Mouse (Mus musculus) layer of hippocampus, adult 2 months (tissue): ENCODE data around the gene Ldlrap1. TPM values are rescaled to one million over a fixed set of nuclear protein-coding genes. Genes with fewer than 3 reads are reported as not detected.

ENCODE experiments used
- DNase-seq, 2 experiments: peaks; one replicate each; pipeline ENCODE4 v3.0.0; 2022; ENCODE audit warnings: low spot score in 2 of 2
- H3K27ac ChIP-seq: fragments of 200-600 bp; 2 replicates; pipeline ENCODE4 v1.8.1; 2022
- H3K4me3 ChIP-seq: fragments of 200-600 bp; 2 replicates; pipeline ENCODE4 v1.8.1; 2022; ENCODE audit warnings: mild to moderate bottlenecking
- CTCF ChIP-seq: fragments of 200-600 bp; conservative IDR thresholded peaks from 2 replicates; pipeline ENCODE4 v1.8.1; 2022; ENCODE audit warnings: antibody characterized with exemption, mild to moderate bottlenecking, moderate library complexity
- total RNA-seq, 2 experiments: library from RNA; stranded (reverse); gene quantifications; 2 replicates each; pipeline ENCODE4 v1.2.3; 2021

Gene Ldlrap1
- total RNA-seq, 2 experiments from 2014 or later = 2.0 to 3.0 TPM

GRCm38 (mm10) chr4:134753516-134754261 lies 14.1 kb downstream of the Ldlrap1 start:
- no peak for TF ChIP-seq CTCF
- DNase-seq = no peak
- Histone ChIP-seq H3K27ac (no peak overlapping the region), H3K4me3 (no peak overlapping the region)

- no peak overlapping the region for H3K4me3 ChIP-seq
- no peak for DNase-seq
- H3K27ac ChIP-seq = no peak overlapping the region
- TF ChIP-seq CTCF = no peak
Measured at GRCm38 (mm10) chr4:134752911-134753426, 14.9 kb downstream of the Ldlrap1 start.

- no peak overlapping the region for H3K27ac ChIP-seq
- DNase-seq = no peak
- H3K4me3 ChIP-seq = no peak overlapping the region
- TF ChIP-seq CTCF = no peak
Measured at GRCm38 (mm10) chr4:134751682-134752380, 16.0 kb downstream of the Ldlrap1 start.

- TF ChIP-seq CTCF = no peak
- no peak for DNase-seq
- Histone ChIP-seq H3K27ac (no peak overlapping the region), H3K4me3 (no peak overlapping the region)
Measured at GRCm38 (mm10) chr4:134750825-134751224, 17.0 kb downstream of the Ldlrap1 start.

GRCm38 (mm10) chr4:134750263-134750662 lies 17.6 kb downstream of the Ldlrap1 start:
- no peak overlapping the region for H3K27ac ChIP-seq
- TF ChIP-seq CTCF = no peak
- no peak overlapping the region for H3K4me3 ChIP-seq
- DNase-seq = no peak

DNA sequence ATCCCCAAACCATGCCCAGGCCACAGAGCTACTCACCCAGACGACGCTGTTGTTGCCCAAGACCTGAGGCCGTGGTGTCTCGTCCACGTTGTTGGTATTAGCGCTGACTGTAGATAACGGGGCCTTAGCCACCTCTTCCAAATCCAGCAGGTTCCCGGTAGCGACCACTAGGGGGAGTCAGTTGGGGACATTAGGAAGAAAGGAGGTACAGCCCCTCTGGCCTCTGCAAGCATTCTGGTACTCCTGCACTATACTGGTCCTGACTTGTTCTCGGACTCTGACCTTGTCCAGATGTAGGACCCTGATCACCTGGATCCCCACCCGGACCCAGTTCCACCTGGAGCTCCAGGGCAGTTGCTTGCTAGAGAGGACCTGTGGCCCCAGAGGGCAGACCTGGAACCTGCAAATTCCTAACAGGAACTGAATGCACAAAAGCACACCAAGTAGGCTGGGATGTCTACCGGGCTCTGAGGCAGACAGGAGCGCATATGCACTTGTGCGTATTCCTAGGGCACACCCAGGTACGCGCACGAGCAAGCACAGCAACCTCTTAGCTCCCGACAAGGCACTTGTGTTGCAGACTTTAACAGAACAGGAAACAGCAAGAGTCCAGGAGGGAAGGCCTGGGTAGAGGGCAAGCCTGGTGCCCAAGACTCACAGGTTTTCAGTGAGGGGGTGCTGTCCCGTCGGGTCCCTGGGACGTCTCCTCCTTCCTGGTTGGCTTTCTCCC lies 18.4 kb downstream of the Ldlrap1 start:
- Histone ChIP-seq H3K4me3 (no peak overlapping the region), H3K27ac (peak overlapping the region; percentile 39; the same call in 1 of the 2 replicates)
- peak; percentile 63 for TF ChIP-seq CTCF
- no peak for DNase-seq

DNA sequence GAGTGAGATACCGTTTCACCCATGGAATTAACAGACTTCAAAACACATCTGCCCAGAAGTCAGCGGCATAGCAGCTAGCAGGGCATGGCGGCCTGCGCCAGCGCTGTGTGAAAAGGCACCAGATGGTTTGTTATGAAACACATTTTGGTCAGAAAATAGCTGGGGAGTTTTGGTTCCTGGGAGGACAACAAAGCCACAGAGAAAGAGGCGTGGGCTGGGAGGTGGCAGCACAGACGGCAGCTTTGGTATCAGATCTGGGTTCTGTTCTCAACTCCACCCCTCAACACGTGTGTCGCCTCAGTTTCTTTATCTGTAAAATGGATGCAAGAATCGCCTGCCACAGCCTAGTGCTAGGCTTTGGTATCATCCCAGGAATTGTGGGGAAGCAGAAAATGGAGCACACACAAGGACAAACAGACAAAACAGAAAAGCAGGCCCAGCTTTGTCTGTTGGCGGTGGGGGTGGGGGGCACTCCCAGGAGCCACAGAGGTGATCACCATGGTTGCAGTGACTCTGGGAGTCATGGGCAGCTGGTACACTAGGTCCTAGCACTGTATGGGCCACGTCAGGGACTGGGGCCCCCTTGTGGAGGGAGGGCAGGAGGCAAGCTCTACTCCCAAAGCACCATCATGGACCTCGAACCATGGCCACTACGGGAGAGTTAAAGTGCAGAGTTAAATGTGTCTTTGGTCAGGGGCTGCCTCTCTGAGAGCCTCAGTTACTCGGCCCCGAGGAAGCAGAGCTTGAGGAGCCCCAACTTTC lies 21.7 kb downstream of the Ldlrap1 start:
- peak overlapping the region; percentile 77 for H3K27ac ChIP-seq
- peak; percentile 61 for TF ChIP-seq CTCF

DNA sequence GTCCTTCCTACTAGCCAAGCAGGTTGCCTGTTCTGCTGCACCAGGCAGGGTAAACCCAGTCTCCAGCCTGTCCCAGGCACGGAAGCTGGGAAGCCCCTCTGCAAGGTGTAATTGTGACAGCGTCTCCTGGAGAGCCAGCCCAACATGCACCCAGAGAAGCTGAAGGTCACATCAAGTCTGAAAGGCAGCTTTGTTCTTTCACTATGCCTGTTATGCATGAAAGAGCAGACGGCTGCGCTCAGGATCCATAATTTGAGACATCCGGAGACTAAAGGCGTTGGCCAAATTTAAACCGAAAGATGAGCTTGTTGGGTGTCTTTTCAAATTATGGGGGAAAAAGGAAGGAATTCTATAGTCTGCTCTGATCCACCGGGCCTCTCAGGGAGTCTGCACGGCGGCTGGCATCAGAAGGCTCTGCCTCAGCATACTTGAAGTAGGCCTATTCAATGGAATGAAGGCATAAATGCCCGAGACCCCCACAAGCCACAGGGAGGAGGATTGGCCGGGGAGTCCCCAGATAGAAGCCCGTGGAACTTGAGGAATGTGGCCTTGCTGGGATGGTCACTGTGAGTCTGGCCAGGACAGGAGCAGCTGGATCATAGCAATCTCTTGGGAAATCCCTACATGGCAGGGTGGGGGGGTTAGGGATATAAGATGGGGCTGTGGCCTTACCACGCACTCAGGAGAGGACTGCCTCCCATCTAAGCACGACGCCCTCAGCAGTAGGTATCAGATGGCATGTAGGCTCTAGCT lies 23.8 kb downstream of the Ldlrap1 start:
- no peak for TF ChIP-seq CTCF
- H3K4me3 ChIP-seq = no peak overlapping the region
- H3K27ac ChIP-seq = peak overlapping the region; percentile 3; the same call in 1 of the 2 replicates
- no peak for DNase-seq

More for the DNA sequence above, 21.7 kb downstream of the Ldlrap1 start:
- no peak overlapping the region for H3K4me3 ChIP-seq
- peak; percentile 75 to 80 for DNase-seq

DNA sequence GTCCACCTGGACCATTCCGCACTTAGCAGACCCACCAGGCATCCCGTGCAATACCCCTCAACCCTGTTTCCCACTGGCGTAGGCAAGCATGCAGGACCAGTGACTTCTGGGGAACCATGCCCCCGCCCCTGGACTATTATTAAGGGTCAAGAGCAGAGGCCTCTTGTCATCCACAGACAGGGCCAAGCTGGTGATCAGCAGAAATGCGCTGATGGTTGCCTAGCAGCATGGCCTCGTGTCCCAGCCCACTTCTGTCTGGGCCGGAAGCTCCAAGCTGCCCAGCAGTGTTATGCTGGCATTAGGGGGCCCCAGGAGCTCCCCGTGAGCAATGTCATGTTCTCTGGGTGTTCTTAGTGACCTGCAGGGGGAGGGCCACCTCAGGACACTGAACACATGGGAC lies 25.9 kb downstream of the Ldlrap1 start:
- no peak for DNase-seq
- no peak overlapping the region for H3K4me3 ChIP-seq
- H3K27ac ChIP-seq = no peak overlapping the region
- no peak for TF ChIP-seq CTCF

DNA sequence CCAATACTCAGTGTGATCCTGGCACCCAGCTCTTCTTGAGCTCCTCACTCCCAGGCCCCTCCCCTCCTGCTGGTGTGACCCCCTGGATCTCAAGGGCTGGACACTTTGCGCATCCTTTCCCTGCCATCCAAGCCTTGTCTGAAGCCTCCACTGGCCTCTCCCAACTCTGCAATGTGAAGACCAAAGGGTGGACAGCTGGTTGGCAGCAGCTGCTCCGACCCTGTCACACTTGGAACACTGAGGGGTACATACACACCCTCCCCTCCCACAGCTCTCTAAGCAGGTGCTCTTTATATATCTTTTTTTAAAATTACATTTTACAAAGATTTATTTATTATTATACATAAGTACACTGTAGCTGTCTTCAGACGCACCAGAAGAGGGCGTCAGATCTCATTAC lies 27.6 kb downstream of the Ldlrap1 start:
- H3K27ac ChIP-seq = no peak overlapping the region
- H3K4me3 ChIP-seq = no peak overlapping the region
- no peak for DNase-seq
- peak; percentile 20 for TF ChIP-seq CTCF

- DNase-seq = no peak
- no peak for TF ChIP-seq CTCF
- Histone ChIP-seq H3K27ac (no peak overlapping the region), H3K4me3 (no peak overlapping the region)
Measured at GRCm38 (mm10) chr4:134739530-134739929, 28.3 kb downstream of the Ldlrap1 start.
